Mouse (Mus musculus): Measurements from ENCODE around the gene Zfp326. TPM values are rescaled to one million over a fixed set of nuclear protein-coding genes. Genes with fewer than 3 reads are reported as not detected.

Gene Zfp326
- polyA plus RNA-seq, 1 experiment from 2014 or later: 38.8 TPM

DNA sequence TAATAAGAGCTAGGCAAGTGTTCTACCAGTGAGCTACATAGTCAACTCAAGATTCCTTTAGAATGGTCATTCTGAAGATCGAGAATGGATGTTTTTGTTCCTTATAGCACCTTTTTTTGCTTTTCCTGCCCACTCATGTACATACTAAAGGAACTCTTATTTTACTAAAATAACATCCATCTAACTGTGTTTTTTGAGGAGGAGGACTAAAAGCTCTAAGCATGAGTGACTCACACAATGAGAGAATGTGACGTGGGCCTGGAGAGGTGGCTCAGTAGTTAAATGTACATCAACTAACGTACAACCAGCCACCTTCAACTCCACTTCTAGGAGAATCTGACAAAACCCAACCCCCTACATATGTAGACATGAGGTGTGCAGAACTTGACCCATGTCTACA is 33.3 kb downstream of the Zfp326 start:
- ATAC-seq (replicated peaks; ENCODE audit: low FRiP score, low TSS enrichment, low read depth): no peak
- no peak overlapping the region for H3K4me3 ChIP-seq (ENCODE audit: low read depth, low read length)
- DNase-seq (ENCODE audit: low spot score): no peak
- no peak overlapping the region for H3K27ac ChIP-seq (ENCODE audit: low read depth)
- no peak overlapping the region for H3K9ac ChIP-seq (ENCODE audit: low read length)
- 92% methylated on average over 3 of the region's 3 CpGs for WGBS
- peaks cover 86% of the 10 kb centered on the region for H3K36me3 ChIP-seq (ENCODE audit: control insufficient read depth, insufficient read depth, low read length)
- no peak overlapping the region for H3K4me2 ChIP-seq (ENCODE audit: low read length)
- H3K9me3 ChIP-seq (ENCODE audit: control insufficient read depth, low read length): no peaks in the 10 kb centered on the region
- peaks cover 3% of the 10 kb centered on the region; the same call in 1 of the 2 replicates for H3K4me1 ChIP-seq (replicated peaks; ENCODE audit: control insufficient read depth, insufficient read depth, low read length)
- no peaks in the 10 kb centered on the region for H3K27me3 ChIP-seq (replicated peaks; ENCODE audit: control insufficient read depth, insufficient read depth, low read length)

DNA sequence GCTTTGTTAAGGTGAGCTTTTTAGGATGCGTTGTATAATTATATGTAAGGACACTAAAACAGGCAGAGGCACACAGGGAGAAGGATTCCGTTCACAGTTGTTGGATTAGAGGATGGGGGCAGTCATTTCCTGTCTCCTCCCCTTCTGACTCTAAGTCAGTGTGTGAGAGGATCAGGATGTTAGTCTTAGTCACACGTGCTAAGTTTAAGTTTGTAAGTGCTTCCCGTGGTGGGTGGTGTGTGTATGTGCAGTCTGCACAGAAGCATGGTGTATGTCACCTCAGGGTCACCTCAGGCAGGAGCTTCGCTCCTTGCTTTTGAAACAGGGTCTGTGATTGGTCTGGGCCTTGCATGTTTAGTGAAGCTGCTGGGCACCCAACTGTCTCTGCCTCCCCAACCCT is 35.1 kb downstream of the Zfp326 start:
- no peak overlapping the region for H3K4me2 ChIP-seq (ENCODE audit: low read length)
- ATAC-seq (replicated peaks; ENCODE audit: low FRiP score, low TSS enrichment, low read depth) (no peak), DNase-seq (ENCODE audit: low spot score) (no peak)
- no peak overlapping the region for H3K4me3 ChIP-seq (ENCODE audit: low read depth, low read length)
- H3K9me3 ChIP-seq (ENCODE audit: control insufficient read depth, low read length): no peaks in the 10 kb centered on the region
- H3K27me3 ChIP-seq (replicated peaks; ENCODE audit: control insufficient read depth, insufficient read depth, low read length): no peaks in the 10 kb centered on the region
- no peak overlapping the region for H3K9ac ChIP-seq (ENCODE audit: low read length)
- peaks cover 3% of the 10 kb centered on the region; the same call in 1 of the 2 replicates for H3K4me1 ChIP-seq (replicated peaks; ENCODE audit: control insufficient read depth, insufficient read depth, low read length)
- peaks cover 93% of the 10 kb centered on the region for H3K36me3 ChIP-seq (ENCODE audit: control insufficient read depth, insufficient read depth, low read length)
- no peak overlapping the region for H3K27ac ChIP-seq (ENCODE audit: low read depth)
- 51% methylated on average over 5 of the region's 5 CpGs for WGBS

DNA sequence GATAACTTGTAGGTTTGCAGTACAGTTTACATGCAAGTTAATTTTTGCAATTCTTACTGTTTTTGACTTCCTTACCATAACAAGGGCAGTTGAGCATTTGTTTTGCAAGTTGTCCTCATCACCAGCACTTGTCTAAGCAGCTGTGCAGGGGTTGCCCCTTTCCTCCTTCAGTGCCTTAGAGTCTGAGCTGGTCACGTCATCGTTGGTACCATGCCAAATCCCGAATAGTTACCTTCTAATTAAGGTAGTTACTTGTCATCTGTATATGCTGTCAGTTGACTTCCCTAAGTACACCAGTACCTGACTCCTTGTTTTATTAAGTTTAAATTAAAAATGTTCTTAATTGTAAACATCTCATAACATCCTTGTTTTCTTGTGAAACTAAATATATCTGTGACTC is 41.0 kb downstream of the Zfp326 start:
- DNase-seq (ENCODE audit: low spot score) (no peak), ATAC-seq (replicated peaks; ENCODE audit: low FRiP score, low TSS enrichment, low read depth) (no peak)
- no peaks in the 10 kb centered on the region for H3K27me3 ChIP-seq (replicated peaks; ENCODE audit: control insufficient read depth, insufficient read depth, low read length)
- H3K4me1 ChIP-seq (replicated peaks; ENCODE audit: control insufficient read depth, insufficient read depth, low read length): 0 out of 2 replicates have a peak, but pooled peaks cover 3% of the 10 kb centered on the region
- H3K9ac ChIP-seq (ENCODE audit: low read length): no peak overlapping the region
- H3K4me2 ChIP-seq (ENCODE audit: low read length): no peak overlapping the region
- H3K9me3 ChIP-seq (ENCODE audit: control insufficient read depth, low read length): no peaks in the 10 kb centered on the region
- H3K27ac ChIP-seq (ENCODE audit: low read depth): no peak overlapping the region
- 94% methylated on average over 3 of the region's 3 CpGs for WGBS
- peaks cover 60% of the 10 kb centered on the region for H3K36me3 ChIP-seq (ENCODE audit: control insufficient read depth, insufficient read depth, low read length)
- no peak overlapping the region for H3K4me3 ChIP-seq (ENCODE audit: low read depth, low read length)

DNA sequence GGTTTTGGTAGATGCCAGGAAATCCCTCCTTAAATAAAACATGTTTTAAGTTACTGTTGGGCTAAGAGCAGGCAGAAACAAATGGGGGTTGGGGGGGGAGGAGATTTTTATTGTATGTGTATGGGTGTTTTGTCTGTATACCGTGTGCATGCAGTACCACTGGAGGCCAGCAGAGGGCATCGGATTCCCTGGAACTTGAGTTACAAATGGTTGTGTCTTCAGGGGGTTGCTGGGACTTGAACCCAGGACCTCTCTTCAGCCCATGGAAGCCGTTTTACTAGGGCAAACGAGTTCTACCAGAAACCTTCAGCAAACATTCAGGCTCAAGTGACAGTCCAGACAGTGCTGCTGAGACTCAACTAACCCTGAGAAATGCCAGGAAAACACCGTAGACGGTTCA is 41.9 kb downstream of the Zfp326 start:
- H3K4me3 ChIP-seq (ENCODE audit: low read depth, low read length): no peak overlapping the region
- 87% methylated on average over 6 of the region's 6 CpGs for WGBS
- H3K4me2 ChIP-seq (ENCODE audit: low read length): no peak overlapping the region
- H3K36me3 ChIP-seq (ENCODE audit: control insufficient read depth, insufficient read depth, low read length): peaks cover 51% of the 10 kb centered on the region
- no peak for DNase-seq (ENCODE audit: low spot score)
- H3K9me3 ChIP-seq (ENCODE audit: control insufficient read depth, low read length): no peaks in the 10 kb centered on the region
- no peaks in the 10 kb centered on the region for H3K27me3 ChIP-seq (replicated peaks; ENCODE audit: control insufficient read depth, insufficient read depth, low read length)
- ATAC-seq (replicated peaks; ENCODE audit: low FRiP score, low TSS enrichment, low read depth): no peak
- no peak overlapping the region for H3K27ac ChIP-seq (ENCODE audit: low read depth)
- H3K4me1 ChIP-seq (replicated peaks; ENCODE audit: control insufficient read depth, insufficient read depth, low read length): 0 out of 2 replicates have a peak, but pooled peaks cover 3% of the 10 kb centered on the region
- H3K9ac ChIP-seq (ENCODE audit: low read length): no peak overlapping the region

DNA sequence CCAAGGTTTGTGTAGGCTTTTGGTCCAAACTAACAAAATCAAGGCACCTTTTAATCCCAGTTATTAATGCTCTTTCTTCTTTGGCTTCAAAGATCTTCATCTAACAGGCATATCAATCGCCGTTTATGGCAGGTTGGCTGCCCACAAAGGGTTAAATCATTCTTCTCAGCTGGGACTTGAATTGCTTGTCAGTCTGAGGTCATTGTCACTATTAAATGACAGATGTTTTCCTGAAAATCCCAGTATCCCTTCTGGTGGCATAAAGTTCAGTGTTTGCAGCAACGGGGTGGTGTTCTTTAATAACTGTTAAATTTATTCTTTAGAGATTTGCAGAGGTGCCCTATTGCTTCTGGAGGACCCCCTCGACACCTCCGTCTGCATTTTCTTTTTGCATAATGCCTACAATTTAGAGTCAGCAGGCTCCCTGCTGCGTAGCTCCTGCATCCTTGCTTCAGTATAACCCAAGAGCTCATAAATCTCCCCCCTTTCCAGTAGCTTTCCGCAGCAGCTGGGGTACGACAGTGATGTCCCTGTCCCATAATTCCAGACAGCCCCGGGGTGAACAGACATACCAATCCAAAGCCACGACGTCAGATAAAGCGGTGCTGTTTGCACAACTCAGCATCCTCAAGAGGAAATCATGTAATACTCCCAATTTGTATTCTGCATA is 46.6 kb downstream of the Zfp326 start:
- Histone ChIP-seq H3K4me1 (replicated peaks; ENCODE audit: control insufficient read depth, insufficient read depth, low read length) (no peaks in the 10 kb centered on the region), H3K9ac (ENCODE audit: low read length) (no peak overlapping the region), H3K4me2 (ENCODE audit: low read length) (no peak overlapping the region), H3K27me3 (replicated peaks; ENCODE audit: control insufficient read depth, insufficient read depth, low read length) (no peaks in the 10 kb centered on the region), H3K4me3 (ENCODE audit: low read depth, low read length) (no peak overlapping the region), H3K36me3 (ENCODE audit: control insufficient read depth, insufficient read depth, low read length) (peaks cover 12% of the 10 kb centered on the region), H3K27ac (ENCODE audit: low read depth) (no peak overlapping the region), H3K9me3 (ENCODE audit: control insufficient read depth, low read length) (no peaks in the 10 kb centered on the region)
- ATAC-seq (replicated peaks; ENCODE audit: low FRiP score, low TSS enrichment, low read depth) (no peak), DNase-seq (ENCODE audit: low spot score) (no peak)
- 73% methylated on average over 12 of the region's 12 CpGs for WGBS

DNA sequence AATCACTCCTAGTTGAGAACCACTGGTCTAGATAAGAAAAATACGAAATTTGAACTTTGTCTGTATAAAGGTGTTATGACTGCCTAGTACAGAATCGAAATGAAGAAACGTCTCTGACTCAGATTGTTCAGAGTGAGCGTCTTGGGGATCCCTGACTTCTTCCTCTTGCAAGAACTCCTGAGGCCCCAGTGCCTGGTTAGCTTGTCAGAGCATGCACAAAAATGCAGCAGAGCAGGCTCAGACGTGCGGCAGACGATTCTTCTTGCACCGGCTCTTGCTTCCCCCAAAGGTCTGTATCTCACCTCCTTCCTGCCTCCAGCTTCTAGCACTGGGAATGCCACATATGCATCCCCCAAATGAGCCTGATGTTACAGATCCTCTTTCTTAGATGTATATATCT is 48.0 kb downstream of the Zfp326 start:
- WGBS: 88% methylated on average over 8 of the region's 8 CpGs
- ATAC-seq (replicated peaks; ENCODE audit: low FRiP score, low TSS enrichment, low read depth) (no peak), DNase-seq (ENCODE audit: low spot score) (no peak)
- Histone ChIP-seq H3K4me1 (replicated peaks; ENCODE audit: control insufficient read depth, insufficient read depth, low read length) (no peaks in the 10 kb centered on the region), H3K27me3 (replicated peaks; ENCODE audit: control insufficient read depth, insufficient read depth, low read length) (no peaks in the 10 kb centered on the region), H3K27ac (ENCODE audit: low read depth) (no peak overlapping the region), H3K4me2 (ENCODE audit: low read length) (no peak overlapping the region), H3K9me3 (ENCODE audit: control insufficient read depth, low read length) (no peaks in the 10 kb centered on the region), H3K36me3 (ENCODE audit: control insufficient read depth, insufficient read depth, low read length) (peaks cover under 1% of the 10 kb centered on the region; the same call in 1 of the 2 replicates), H3K9ac (ENCODE audit: low read length) (no peak overlapping the region), H3K4me3 (ENCODE audit: low read depth, low read length) (no peak overlapping the region)

DNA sequence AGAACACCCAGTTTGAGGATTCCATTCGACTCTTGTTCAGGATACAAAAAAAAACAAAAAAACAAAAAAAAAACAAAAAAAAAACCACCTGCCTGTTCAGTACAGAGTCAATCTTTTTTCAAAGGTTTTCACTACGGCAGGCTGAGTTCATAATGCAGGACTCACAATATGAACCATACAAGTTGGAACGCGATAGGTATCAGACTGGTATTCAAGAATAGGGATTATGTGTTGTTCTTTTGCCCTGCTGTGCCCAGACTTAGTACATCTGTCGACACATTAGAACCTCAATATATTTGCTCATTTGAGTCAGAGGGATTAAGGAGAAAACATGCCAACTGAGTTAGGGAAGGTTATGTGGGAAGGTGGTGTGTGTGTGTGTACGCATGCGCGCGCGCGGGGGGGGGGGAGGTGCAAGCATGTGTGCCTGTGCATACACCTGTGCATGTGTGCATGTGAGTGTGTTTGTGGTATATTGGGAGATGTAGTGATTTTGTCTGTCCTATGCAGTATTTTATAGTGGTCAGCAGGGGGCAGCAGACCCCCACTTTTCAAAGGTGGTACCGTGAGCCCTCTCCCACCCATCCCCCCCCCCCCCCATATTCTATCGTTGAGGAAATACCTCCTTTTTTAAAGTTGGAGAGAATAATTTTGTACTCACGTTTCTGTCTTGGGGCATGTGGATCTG is 49.3 kb downstream of the Zfp326 start:
- Histone ChIP-seq H3K9me3 (ENCODE audit: control insufficient read depth, low read length) (no peaks in the 10 kb centered on the region), H3K36me3 (ENCODE audit: control insufficient read depth, insufficient read depth, low read length) (no peaks in the 10 kb centered on the region), H3K27me3 (replicated peaks; ENCODE audit: control insufficient read depth, insufficient read depth, low read length) (no peaks in the 10 kb centered on the region), H3K4me1 (replicated peaks; ENCODE audit: control insufficient read depth, insufficient read depth, low read length) (no peaks in the 10 kb centered on the region), H3K4me2 (ENCODE audit: low read length) (no peak overlapping the region), H3K9ac (ENCODE audit: low read length) (no peak overlapping the region), H3K4me3 (ENCODE audit: low read depth, low read length) (no peak overlapping the region), H3K27ac (ENCODE audit: low read depth) (no peak overlapping the region)
- WGBS: 66% methylated on average over 14 of the region's 14 CpGs
- no peak for DNase-seq (ENCODE audit: low spot score)
- 0 out of 2 replicates have a peak, but pooled peaks have one; percentile 58 for ATAC-seq (replicated peaks; ENCODE audit: low FRiP score, low TSS enrichment, low read depth)

DNA sequence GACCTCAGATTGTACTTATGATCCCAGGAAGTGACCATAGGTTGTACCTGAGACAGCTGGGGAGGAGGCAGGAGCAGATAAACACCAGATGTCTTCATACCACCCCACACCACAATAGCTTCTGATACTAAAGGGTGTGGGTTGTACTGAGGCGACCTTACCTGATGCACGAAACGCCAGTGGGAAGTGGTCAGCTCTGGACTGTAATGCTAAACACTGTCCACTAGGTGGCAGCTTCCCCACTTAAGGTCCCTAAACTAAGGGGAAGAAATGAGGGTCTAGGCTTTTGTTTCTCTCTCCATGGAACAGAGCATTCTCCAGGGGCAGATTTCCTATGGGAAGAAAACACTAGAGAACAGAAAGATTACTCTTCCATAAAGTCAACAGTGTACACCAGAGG is 53.9 kb downstream of the Zfp326 start:
- Histone ChIP-seq H3K9me3 (ENCODE audit: control insufficient read depth, low read length) (peaks cover 8% of the 10 kb centered on the region; the same call in 1 of the 2 replicates), H3K4me3 (ENCODE audit: low read depth, low read length) (no peak overlapping the region), H3K9ac (ENCODE audit: low read length) (no peak overlapping the region), H3K4me1 (replicated peaks; ENCODE audit: control insufficient read depth, insufficient read depth, low read length) (no peaks in the 10 kb centered on the region), H3K27me3 (replicated peaks; ENCODE audit: control insufficient read depth, insufficient read depth, low read length) (no peaks in the 10 kb centered on the region), H3K4me2 (ENCODE audit: low read length) (no peak overlapping the region), H3K27ac (ENCODE audit: low read depth) (no peak overlapping the region), H3K36me3 (ENCODE audit: control insufficient read depth, insufficient read depth, low read length) (no peaks in the 10 kb centered on the region)
- ATAC-seq (replicated peaks; ENCODE audit: low FRiP score, low TSS enrichment, low read depth): no peak
- DNase-seq (ENCODE audit: low spot score): no peak
- 39% methylated on average over 3 of the region's 3 CpGs for WGBS

DNA sequence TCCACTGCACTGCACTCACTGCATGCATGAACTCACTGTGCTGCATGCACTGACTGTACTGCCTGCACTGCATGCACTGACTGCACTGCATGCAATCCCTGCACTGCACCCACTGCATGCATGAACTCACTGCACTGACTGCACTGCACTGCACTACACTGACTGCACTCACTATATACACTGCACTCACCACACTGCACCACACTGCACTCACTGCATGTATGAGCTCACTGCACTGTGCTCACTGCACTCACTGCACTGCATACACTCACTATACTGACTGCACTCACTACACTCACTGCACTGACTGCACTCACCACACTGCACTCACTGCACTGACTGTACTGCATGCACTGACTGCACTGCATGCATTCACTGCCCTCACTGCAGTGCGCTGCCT is 56.0 kb downstream of the Zfp326 start:
- Histone ChIP-seq H3K4me2 (ENCODE audit: low read length) (no peak overlapping the region), H3K9me3 (ENCODE audit: control insufficient read depth, low read length) (peaks cover 8% of the 10 kb centered on the region; the same call in 1 of the 2 replicates), H3K4me1 (replicated peaks; ENCODE audit: control insufficient read depth, insufficient read depth, low read length) (no peaks in the 10 kb centered on the region), H3K4me3 (ENCODE audit: low read depth, low read length) (no peak overlapping the region), H3K27me3 (replicated peaks; ENCODE audit: control insufficient read depth, insufficient read depth, low read length) (no peaks in the 10 kb centered on the region), H3K27ac (ENCODE audit: low read depth) (no peak overlapping the region), H3K36me3 (ENCODE audit: control insufficient read depth, insufficient read depth, low read length) (no peaks in the 10 kb centered on the region), H3K9ac (ENCODE audit: low read length) (no peak overlapping the region)
- DNase-seq (ENCODE audit: low spot score) (no peak), ATAC-seq (replicated peaks; ENCODE audit: low FRiP score, low TSS enrichment, low read depth) (no peak)
- WGBS: 96% methylated on average over 1 of the region's 1 CpGs

All from intestine, embryonic 14.5 days (tissue).